Mouse (Mus musculus) layer of hippocampus, adult 2 months (tissue): Measurements from ENCODE around the gene Arid1b. TPM values are rescaled to one million over a fixed set of nuclear protein-coding genes. Genes with fewer than 3 reads are reported as not detected.

Experiments
- DNase-seq, 2 experiments: peaks; one replicate each; pipeline ENCODE4 v3.0.0; 2022; ENCODE audit warnings: low spot score in 2 of 2
- H3K27ac ChIP-seq: fragments of 200-600 bp; 2 replicates; pipeline ENCODE4 v1.8.1; 2022
- H3K4me3 ChIP-seq: fragments of 200-600 bp; 2 replicates; pipeline ENCODE4 v1.8.1; 2022; ENCODE audit warnings: mild to moderate bottlenecking
- CTCF ChIP-seq: fragments of 200-600 bp; conservative IDR thresholded peaks from 2 replicates; pipeline ENCODE4 v1.8.1; 2022; ENCODE audit warnings: antibody characterized with exemption, mild to moderate bottlenecking, moderate library complexity
- total RNA-seq, 2 experiments: library from RNA; stranded (reverse); gene quantifications; 2 replicates each; pipeline ENCODE4 v1.2.3; 2021

Gene Arid1b
- total RNA-seq, 2 experiments from 2014 or later, result 114 to 119 TPM

DNA sequence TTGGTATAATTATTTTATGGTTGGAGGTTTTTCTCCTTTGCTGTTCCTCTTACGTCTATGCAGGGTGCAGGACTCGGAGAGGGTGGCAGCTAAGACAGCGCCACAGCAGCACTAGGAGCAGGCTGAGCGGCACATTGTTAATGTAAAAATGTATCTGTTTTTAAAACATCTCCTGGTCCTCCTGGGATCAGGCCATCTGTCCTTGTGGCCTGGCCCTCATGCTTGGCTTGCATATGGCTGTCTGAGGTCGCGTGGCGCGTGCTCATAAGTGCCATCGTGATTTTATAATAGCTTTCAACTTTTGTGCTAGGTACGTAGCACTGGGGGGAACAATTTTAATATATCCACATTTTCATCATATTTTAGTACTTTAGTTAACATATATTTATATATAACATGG lies 201.9 kb downstream of the Arid1b start:
- Histone ChIP-seq H3K27ac (peak overlapping the region; percentile 37; the same call in 1 of the 2 replicates), H3K4me3 (no peak overlapping the region)
- no peak for TF ChIP-seq CTCF
- DNase-seq, result no peak

DNA sequence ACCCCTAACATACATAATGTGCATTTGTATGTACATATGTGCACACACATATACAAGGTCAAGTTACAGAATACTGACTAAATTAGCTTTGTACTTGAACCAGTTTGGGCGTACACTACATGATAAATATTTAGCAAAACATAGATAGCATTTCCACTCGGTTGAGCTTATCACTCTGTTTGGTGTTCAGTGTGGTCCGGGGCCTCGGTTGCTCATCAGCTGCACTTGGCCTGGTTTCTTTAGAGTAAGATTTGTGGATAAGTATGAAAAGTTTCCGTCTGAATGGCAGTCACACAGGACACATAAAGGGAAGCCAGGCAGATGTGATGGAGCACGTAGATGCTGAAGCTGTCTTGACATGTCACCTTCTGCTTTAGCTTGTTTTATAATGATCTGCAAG lies 202.4 kb downstream of the Arid1b start:
- no peak for DNase-seq
- TF ChIP-seq CTCF, result no peak
- Histone ChIP-seq H3K27ac (no peak overlapping the region), H3K4me3 (no peak overlapping the region)

DNA sequence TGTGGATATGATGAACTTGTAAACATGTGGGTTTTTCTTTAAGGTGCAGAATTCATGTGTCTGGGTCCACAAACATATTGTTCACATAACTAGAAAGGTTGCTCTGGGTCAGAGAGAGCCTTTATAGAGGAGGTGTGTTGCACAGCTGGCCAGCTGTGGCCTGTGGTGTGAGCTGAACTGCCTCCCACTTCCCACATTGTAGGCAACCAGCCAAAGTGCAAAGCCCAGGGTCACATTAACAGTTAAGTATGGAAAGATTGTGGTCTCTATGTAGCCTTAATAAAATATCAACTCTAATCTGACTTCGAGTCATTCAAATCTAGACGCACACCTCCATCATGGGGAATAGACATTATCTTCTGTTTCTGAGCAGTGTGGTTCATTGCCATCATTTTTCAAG lies 203.0 kb downstream of the Arid1b start:
- Histone ChIP-seq H3K4me3 (no peak overlapping the region), H3K27ac (no peak overlapping the region)
- TF ChIP-seq CTCF, result no peak
- DNase-seq, result no peak

DNA sequence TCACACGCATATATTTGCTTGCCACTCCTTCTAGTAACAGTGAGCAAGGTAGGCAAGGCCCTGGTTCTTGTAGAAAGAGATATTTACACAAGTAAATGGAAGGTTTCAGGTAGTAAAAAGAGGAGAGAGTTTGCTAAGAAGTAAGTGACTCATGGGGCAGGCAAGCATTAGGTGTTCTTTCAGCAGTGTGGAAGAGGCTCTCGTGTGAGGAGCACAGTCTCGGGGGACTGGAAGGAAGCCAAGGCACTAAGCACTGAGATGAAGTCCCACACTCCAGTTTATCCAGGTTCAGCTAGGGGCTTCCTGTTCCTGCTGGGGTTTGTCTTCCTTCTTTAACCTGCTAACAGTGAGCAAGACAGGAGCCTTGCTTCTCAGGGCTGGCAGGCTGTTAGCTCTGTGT lies 203.6 kb downstream of the Arid1b start:
- Histone ChIP-seq H3K4me3 (no peak overlapping the region), H3K27ac (peak overlapping the region; percentile 55; the same call in 1 of the 2 replicates)
- no peak for DNase-seq
- TF ChIP-seq CTCF, result no peak

DNA sequence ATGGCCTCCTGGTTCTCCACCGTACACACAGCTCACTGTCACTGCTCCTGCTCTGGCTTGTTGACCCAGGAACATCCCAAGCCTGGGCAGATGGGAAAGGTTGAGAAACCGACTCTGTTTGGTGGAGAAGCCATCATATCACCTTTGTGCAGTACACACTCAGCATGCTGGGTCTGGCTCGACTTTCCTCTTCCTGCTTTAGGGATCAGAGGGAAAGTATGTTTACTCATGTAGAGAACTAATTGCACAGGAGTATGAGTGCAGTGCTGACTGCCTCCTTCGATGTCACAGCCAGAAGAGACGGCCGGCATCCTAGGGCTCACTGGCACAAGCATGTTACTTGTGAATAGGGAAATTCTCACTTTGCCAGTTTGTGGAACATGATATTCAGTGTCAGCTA lies 204.1 kb downstream of the Arid1b start:
- no peak for TF ChIP-seq CTCF
- peak overlapping the region; percentile 55 for H3K27ac ChIP-seq
- no peak for DNase-seq
- H3K4me3 ChIP-seq, result no peak overlapping the region

DNA sequence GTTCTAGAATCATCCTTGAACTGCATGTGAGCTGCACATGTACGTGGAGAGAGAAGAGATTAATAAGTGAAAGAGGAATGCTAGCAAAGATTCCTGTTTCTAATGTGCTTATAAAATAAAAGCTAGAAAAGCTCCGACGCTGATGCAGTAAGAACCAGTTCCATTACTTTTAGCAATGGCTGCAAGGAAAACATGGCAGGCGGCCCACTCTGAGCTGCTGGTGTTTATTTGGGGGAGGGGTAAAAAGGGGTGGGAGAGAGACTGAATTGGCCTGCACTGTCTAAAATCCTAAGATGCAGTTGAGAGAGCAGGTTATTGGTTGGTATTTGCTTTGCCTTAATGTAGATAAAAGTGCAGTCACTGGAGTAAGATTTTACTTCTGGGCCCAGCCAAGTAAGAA lies 204.7 kb downstream of the Arid1b start:
- H3K4me3 ChIP-seq, result no peak overlapping the region
- peak overlapping the region; percentile 55 for H3K27ac ChIP-seq
- no peak for TF ChIP-seq CTCF
- DNase-seq, result no peak

DNA sequence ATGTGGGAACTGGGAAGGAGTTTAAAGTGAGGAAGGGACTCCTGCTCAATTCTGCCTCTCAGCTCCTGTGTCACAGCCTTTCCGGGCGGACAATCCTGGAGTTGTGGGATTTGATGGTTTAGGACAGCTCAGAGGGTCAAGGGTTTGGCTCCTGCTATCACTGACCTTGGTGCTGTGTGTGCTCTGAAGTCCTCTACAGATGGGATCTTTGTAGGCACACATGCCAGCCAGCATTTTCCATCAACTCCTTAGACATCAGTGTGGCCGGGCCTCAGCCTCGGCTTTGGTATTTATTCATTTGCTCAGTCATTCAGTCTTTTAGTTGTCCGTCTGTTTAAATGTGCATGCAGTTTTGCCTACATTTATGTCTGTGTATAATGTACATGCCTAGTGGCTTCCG lies 206.5 kb downstream of the Arid1b start:
- no peak for DNase-seq
- no peak for TF ChIP-seq CTCF
- no peak overlapping the region for H3K4me3 ChIP-seq
- H3K27ac ChIP-seq, result no peak overlapping the region

DNA sequence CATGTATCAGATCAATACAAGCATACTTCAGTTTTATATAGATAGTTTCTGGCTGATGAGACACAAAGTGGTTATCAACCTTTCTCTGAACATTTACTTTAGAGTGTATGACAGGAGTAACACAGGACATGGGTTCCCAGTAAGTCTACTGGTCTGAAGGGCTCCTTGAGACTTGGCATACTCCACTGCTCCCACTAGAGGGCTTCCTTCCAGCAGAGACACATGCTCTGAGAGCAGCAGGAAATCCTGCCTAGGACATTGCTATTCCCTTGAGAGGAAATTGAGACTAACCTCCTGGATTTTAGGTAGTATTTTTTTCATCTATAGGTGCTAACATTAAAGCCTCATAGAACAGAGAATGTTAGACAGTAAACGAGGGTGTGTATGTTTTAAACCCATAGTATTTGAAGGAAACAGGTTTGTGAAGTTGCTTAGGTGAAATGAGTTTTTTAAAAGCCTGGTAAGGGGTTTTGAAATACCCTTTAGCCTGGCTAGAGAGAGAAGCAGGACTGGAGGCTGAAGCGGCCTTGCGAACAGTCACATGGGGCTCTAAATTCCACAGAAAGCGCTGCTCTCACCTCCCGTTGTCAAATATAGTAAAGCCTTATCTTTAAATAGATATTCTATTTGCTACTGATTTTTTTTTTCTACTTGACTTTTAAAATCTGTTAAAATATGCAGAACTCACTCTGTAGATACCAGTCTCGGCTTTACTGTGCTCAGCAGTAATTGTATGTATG lies 207.9 kb downstream of the Arid1b start:
- no peak overlapping the region for H3K4me3 ChIP-seq
- H3K27ac ChIP-seq, result peak overlapping the region; percentile 5; the same call in 1 of the 2 replicates
- DNase-seq, result peak; percentile 64 to 70
- peak; percentile 93 for TF ChIP-seq CTCF

DNA sequence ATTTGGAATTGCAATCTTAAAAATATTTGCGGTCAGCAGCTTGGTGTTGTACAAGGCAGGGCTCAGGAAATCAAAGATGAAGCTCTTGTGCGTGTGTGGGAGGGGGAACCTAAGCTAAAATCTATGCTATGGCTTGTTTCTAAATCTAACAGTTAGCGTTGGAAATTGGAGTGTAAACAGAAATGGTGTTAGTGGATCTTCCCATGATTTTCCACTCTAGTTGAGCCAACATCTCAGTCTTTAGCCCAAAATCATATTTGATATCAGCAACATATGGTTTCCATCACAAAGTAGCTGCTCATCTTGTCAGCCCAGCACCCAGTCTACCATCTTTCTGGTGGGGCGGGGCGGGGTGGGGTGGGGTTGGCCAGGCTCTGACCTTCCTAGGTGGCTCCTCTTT lies 208.6 kb downstream of the Arid1b start:
- Histone ChIP-seq H3K27ac (peak overlapping the region; percentile 5; the same call in 1 of the 2 replicates), H3K4me3 (no peak overlapping the region)
- DNase-seq, result no peak
- TF ChIP-seq CTCF, result no peak

DNA sequence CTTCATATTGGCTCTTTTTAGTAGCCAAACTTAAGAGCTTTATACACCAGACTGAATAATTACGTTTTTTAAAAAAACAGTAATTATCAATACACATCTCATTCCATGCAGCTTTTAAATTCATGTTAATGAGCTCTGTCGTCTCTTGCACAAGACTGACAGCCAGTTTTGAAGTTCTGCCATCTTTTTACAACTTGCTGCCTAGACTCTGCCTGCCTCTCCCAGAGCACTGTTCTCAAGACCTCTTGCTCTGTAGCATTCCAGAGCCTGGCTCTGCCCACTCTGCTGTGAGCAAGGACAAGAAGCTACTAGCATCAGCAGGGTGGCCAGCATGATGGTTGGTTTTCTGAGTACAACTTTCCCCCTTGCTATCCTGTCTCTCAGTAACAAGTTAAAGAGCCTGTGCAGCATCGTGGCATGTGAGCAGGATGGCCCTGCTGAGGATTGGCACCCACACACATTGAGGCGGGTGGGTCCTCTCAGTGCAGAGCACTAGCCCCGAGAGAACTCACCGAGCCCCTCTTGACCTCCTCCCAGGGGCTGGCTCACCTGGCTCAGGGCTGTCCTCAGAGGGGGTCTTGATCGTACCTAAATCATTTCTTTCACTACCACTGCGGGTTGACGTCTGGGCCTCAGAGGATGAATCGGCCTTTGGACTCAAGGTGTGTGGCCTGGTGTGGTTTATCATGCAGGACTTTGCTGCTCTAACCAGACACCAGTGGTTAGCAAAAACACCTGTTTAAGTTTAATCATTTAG lies 209.4 kb downstream of the Arid1b start:
- peak overlapping the region; percentile 80; the same call in 1 of the 2 replicates for H3K27ac ChIP-seq
- DNase-seq, result no peak
- no peak overlapping the region for H3K4me3 ChIP-seq
- TF ChIP-seq CTCF, result no peak

DNA sequence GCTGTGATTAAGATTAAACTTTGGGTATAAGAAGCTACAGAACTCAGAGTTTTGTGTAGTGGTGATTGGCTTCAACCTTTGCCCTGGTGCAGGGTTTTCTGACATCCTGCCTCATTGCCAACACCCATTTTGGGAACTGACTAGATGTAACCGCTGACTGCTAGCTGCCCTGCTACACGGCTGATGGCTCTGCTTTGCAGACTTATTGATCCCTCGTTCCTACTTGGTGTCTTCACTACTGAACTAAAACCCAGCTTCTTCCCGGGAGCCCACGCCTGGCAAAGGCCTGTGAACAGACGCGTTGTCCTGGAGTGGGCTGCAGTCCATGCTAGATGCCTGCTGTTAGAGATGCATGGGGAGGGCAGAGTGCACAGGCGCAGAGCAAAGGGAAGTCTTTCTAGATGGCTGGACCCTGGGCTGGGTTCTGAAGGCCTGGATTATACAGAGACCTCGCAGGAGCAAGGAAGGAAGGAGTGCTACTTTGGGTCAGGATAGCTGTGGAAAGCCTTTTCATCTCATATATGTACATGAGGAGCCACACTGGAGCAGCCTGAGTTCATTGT lies 210.1 kb downstream of the Arid1b start:
- no peak overlapping the region for H3K4me3 ChIP-seq
- TF ChIP-seq CTCF, result no peak
- H3K27ac ChIP-seq, result peak overlapping the region; percentile 80
- DNase-seq, result no peak

DNA sequence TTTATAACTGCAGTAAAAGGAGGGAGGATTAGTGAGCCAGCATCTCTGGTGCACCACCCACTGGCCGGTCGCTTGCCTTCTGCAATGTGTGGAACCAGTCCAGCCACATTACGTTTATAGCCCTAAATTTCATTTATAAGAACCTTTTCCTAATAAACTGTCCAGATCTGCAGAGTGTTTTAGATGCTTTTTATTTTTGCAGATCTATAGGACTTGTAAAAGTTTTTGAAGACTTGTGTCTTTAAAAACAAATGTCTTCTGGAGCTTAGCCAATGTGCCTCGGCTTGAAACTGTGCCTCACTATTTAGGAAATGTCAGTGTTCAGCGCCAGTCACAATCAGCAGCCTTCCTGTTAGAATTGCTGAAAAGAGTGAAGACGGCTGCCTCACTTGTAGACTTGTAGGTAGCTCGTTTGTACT lies 211.0 kb downstream of the Arid1b start:
- no peak overlapping the region for H3K4me3 ChIP-seq
- no peak for DNase-seq
- H3K27ac ChIP-seq, result peak overlapping the region; percentile 80
- TF ChIP-seq CTCF, result peak; percentile 61

DNA sequence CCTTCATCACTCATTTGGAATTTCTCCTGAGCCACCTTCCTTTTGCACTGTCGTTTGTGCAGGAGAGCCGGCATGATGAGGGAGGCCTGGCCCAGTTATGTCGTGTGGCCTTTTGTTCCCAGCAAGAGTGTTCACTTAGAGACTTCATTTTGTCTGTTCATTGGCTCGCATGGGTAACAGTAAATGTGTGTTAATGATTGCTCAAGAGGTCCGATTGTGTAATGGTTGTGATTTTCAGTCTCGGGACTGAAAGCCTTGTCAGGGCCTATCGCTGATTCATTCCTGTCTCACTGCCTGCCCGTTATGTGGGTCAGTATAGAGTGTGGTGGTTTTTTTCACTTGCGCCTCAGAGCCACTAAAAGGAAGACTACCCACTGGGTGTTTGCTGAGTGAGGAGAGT lies 212.6 kb downstream of the Arid1b start:
- DNase-seq, result no peak
- no peak overlapping the region for H3K4me3 ChIP-seq
- H3K27ac ChIP-seq, result peak overlapping the region; percentile 43; the same call in 1 of the 2 replicates
- no peak for TF ChIP-seq CTCF
